Mouse (Mus musculus): Measurements from ENCODE around the gene Adck1. TPM values are rescaled to one million over a fixed set of nuclear protein-coding genes. Genes with fewer than 3 reads are reported as not detected.
"Not testable (repeated sequence)": the region's sequence is repeated elsewhere in the genome, so short reads cannot be mapped to it uniquely, and the experiment has no call there.

Adck1 gene
- polyA plus RNA-seq (2015; fragmentation: Nextera tagmentation; extraction: Ambion mirVana): 9.5 and 10.1 TPM in 2 replicates

DNA sequence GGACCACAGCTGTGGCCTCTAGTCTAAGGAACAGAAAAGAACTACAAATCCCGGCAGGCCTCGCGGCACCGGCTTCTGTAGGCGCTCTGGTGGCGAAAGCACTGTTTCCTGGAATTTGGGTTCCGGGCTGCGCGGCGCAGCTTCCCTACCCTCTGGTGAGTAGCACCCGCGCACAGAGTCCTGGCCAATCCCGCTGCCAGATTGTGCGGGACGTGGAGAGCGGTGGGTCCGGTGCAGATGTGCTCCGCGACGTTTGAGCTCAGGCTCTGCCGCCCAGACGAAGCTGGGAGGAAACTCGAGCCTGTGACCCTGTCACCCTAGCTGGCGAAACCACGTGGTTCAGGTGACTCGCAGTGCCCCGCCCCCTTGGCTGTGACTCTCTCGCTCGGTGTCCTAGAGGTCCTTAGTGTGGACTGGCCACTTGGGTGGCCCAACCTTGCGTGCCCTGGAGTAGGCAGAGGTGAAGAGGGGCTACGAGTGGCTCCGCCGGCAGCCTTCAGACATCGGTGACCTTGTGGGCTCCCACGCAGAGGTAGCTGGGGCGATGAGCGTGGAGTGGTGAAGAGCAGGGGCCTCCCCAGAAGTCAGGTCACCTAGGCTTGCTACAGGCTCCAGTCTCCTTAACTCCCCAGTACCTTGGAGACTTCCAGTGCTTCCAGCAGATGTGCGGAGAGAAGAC, at the start of gene Adck1:
TSS of gene Adck1 (plus strand) at position 114 of the 679 bp plus-strand sequence.
- under 1% methylated on average over 38 of the region's 38 CpGs for WGBS (ENCODE audit: insufficient replicate concordance)

GRCm38 (mm10) chr12:88314556-88314955, 45.8 kb upstream of the Adck1 start:
- Histone ChIP-seq H3K4me1 (replicated peaks) (no peaks in the 10 kb centered on the region), H3K4me2 (no peak overlapping the region), H3K9ac (no peak overlapping the region), H3K9me3 (replicated peaks) (no peaks in the 10 kb centered on the region), H3K27ac (no peak overlapping the region), H3K4me3 (replicated peaks) (no peak overlapping the region), H3K36me3 (no peaks in the 10 kb centered on the region), H3K27me3 (no peaks in the 10 kb centered on the region)
- WGBS (ENCODE audit: insufficient replicate concordance): 46% methylated on average over 3 of the region's 3 CpGs
- ATAC-seq (ENCODE audit: low read depth) (no peak), DNase-seq (no peak)

More for the DNA sequence above, at the start of gene Adck1:
- Histone ChIP-seq H3K4me2 (peak within 1 kb of the TSS; percentile 86), H3K27ac (peak within 1 kb of the TSS; percentile 70; the same call in 1 of the 2 replicates), H3K9me3 (replicated peaks) (no peaks in the 10 kb centered on the region), H3K4me3 (replicated peaks) (peak within 1 kb of the TSS; percentile 73), H3K27me3 (no peaks in the 10 kb centered on the region), H3K9ac (peak within 1 kb of the TSS; percentile 74), H3K36me3 (no peaks in the 10 kb centered on the region), H3K4me1 (replicated peaks) (peaks cover 14% of the 10 kb centered on the region)
- peak; percentile 96 for ATAC-seq (ENCODE audit: low read depth)
- peak; percentile 75 for DNase-seq

GRCm38 (mm10) chr12:88323926-88324325, 36.4 kb upstream of the Adck1 start, which contains the start of gene Gm5039:
Gene Gm5039 (minus strand): TSS chr12:88324026.
- not testable (repeated sequence) for H3K9me3 ChIP-seq (replicated peaks); DNase-seq; H3K4me1 ChIP-seq (replicated peaks); H3K27ac ChIP-seq; H3K27me3 ChIP-seq; H3K9ac ChIP-seq; H3K4me2 ChIP-seq; H3K36me3 ChIP-seq; ATAC-seq (ENCODE audit: low read depth); H3K4me3 ChIP-seq (replicated peaks)
- 80% methylated on average over 2 of the region's 2 CpGs for WGBS (ENCODE audit: insufficient replicate concordance)

GRCm38 (mm10) chr12:88336662-88337413, 23.5 kb upstream of the Adck1 start:
- H3K27me3 ChIP-seq; H3K36me3 ChIP-seq; H3K4me2 ChIP-seq; H3K9me3 ChIP-seq (replicated peaks); H3K27ac ChIP-seq; H3K4me3 ChIP-seq (replicated peaks); H3K9ac ChIP-seq; H3K4me1 ChIP-seq (replicated peaks): not testable (repeated sequence)
- 20% methylated on average over 4 of the region's 4 CpGs for WGBS (ENCODE audit: insufficient replicate concordance)
- peak; percentile 1 for DNase-seq
- ATAC-seq (ENCODE audit: low read depth): peak; percentile 82

DNA sequence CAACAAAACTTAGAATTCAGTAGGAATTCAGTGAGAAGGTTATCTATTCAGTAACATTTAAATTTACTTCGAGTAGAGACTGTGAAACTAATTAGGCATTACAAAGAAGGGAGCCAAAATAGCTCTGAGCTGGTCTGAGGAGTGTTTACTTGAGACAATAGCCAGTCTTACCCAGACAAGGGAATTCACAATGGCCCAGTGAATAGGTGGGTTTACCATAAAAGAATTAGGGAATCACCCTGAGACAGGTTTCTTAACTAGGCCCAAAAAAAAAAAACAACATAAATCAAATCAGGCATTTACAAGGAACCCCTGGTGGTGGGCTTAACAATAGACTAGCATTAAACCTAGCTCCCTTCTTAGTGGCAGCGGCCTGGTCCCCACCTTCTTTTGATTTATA, 19.1 kb upstream of the Adck1 start:
- H3K4me1 ChIP-seq (replicated peaks); H3K36me3 ChIP-seq; ATAC-seq (ENCODE audit: low read depth); H3K9ac ChIP-seq; DNase-seq; H3K27me3 ChIP-seq; H3K4me3 ChIP-seq (replicated peaks); H3K4me2 ChIP-seq; H3K27ac ChIP-seq: not testable (repeated sequence)
- peaks cover 11% of the 10 kb centered on the region; the same call in 1 of the 2 replicates for H3K9me3 ChIP-seq (replicated peaks)
- 36% methylated on average over 2 of the region's 2 CpGs for WGBS (ENCODE audit: insufficient replicate concordance)

- Histone ChIP-seq H3K4me3 (replicated peaks) (peak overlapping the region; percentile 25; the same call in 1 of the 2 replicates), H3K4me2 (peak overlapping the region; percentile 48), H3K4me1 (replicated peaks) (no peaks in the 10 kb centered on the region), H3K9me3 (replicated peaks) (no peaks in the 10 kb centered on the region), H3K27ac (no peak overlapping the region), H3K9ac (no peak overlapping the region; the same call in 1 of the 2 replicates), H3K27me3 (peaks cover 7% of the 10 kb centered on the region), H3K36me3 (no peaks in the 10 kb centered on the region)
- ATAC-seq (ENCODE audit: low read depth) (no peak), DNase-seq (no peak)
- 23% methylated on average over 41 of the region's 41 CpGs for WGBS (ENCODE audit: insufficient replicate concordance)
These were observed 6.1 kb upstream of the Adck1 start for GRCm38 (mm10) chr12:88354182-88354702.

DNA sequence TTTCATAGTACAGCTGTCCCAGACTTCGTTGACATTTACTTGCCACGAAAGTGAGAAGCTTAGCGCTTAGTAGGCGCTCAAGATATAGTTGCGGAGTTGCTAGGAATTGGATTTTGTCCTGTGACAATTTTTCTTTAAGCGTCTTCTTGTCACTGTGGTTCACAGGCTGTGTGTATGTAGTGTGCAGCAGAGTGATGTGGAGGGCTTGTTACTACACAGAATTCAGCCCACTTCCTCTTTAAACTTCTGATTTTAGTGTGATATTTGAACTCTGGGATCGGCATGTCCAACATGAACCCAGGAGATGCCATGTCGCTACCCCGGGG, 729 bp downstream of the Adck1 start:
- no peak for DNase-seq
- ATAC-seq (ENCODE audit: low read depth): no peak
- H3K36me3 ChIP-seq: no peaks in the 10 kb centered on the region
- no peaks in the 10 kb centered on the region for H3K9me3 ChIP-seq (replicated peaks)
- 30% methylated on average over 9 of the region's 9 CpGs for WGBS (ENCODE audit: insufficient replicate concordance)
- no peaks in the 10 kb centered on the region for H3K27me3 ChIP-seq
- peak overlapping the region; percentile 73 for H3K4me3 ChIP-seq (replicated peaks)
- no peak overlapping the region for H3K27ac ChIP-seq
- peak overlapping the region; percentile 86 for H3K4me2 ChIP-seq
- peak overlapping the region; percentile 74 for H3K9ac ChIP-seq
- peaks cover 14% of the 10 kb centered on the region for H3K4me1 ChIP-seq (replicated peaks)

- Histone ChIP-seq H3K9me3 (replicated peaks) (no peaks in the 10 kb centered on the region), H3K27me3 (no peaks in the 10 kb centered on the region), H3K4me3 (replicated peaks) (no peak overlapping the region), H3K27ac (no peak overlapping the region), H3K4me1 (replicated peaks) (peaks cover 33% of the 10 kb centered on the region), H3K36me3 (no peaks in the 10 kb centered on the region), H3K9ac (no peak overlapping the region), H3K4me2 (no peak overlapping the region)
- WGBS (ENCODE audit: insufficient replicate concordance): 50% methylated on average over 4 of the region's 4 CpGs
- ATAC-seq (ENCODE audit: low read depth) (no peak), DNase-seq (no peak)
These were observed 7.3 kb downstream of the Adck1 start for GRCm38 (mm10) chr12:88367673-88368072.

DNA sequence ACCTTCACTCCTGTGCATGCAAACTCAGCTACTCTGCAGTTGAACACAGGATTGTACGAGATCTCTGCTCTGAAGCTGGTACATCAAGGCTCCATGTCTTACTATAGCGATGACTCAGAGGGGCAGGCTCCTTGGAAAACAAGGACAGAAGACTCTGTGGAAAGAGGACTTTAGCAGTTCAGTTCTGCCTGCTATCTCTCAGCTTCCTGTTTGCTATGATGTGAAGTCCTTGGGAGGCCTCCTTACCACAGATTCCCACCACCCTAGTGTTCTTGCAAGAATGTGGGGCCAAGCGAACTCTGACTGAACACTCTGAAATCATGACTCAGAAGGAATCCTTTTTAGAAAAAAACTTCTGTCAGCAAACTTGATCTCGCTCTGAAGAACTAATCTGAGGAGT, 8.3 kb downstream of the Adck1 start:
- Histone ChIP-seq H3K27me3 (no peaks in the 10 kb centered on the region), H3K9ac (no peak overlapping the region), H3K4me1 (replicated peaks) (peaks cover 33% of the 10 kb centered on the region), H3K4me3 (replicated peaks) (no peak overlapping the region), H3K4me2 (no peak overlapping the region), H3K27ac (no peak overlapping the region), H3K9me3 (replicated peaks) (no peaks in the 10 kb centered on the region), H3K36me3 (no peaks in the 10 kb centered on the region)
- 53% methylated on average over 4 of the region's 4 CpGs for WGBS (ENCODE audit: insufficient replicate concordance)
- no peak; the same call in 1 of the 2 replicates for ATAC-seq (ENCODE audit: low read depth)
- no peak for DNase-seq

GRCm38 (mm10) chr12:88369690-88370089, 9.3 kb downstream of the Adck1 start:
- not testable (repeated sequence) for H3K27me3 ChIP-seq; DNase-seq; H3K9me3 ChIP-seq (replicated peaks); H3K4me3 ChIP-seq (replicated peaks); H3K4me2 ChIP-seq; H3K9ac ChIP-seq; H3K27ac ChIP-seq; H3K36me3 ChIP-seq
- peak; percentile 75 for ATAC-seq (ENCODE audit: low read depth)
- 31% methylated on average over 4 of the region's 4 CpGs for WGBS (ENCODE audit: insufficient replicate concordance)
- H3K4me1 ChIP-seq (replicated peaks): peaks cover 33% of the 10 kb centered on the region

DNA sequence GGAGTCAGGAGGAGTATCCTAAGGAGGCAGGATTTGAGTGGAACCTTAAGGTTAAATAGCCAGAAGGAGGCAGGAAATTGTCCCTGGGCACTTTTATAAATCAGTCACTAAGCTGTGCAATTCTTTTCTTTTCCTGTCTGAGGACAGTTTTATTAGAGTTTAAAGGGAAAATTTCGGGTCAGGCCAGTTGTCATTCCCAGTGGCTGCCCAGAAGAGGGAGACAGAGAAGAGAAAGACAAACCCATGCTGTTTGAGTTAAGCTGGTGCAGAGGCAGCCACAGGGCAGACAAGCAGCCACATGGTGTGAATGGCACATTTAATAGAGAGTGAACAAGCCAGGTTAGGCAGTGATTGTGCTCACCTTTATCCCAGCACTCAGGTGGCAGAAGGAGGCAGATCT, 10.0 kb downstream of the Adck1 start:
- H3K27me3 ChIP-seq: not testable (repeated sequence)

More for the DNA sequence above, 10.0 kb downstream of the Adck1 start:
- not testable (repeated sequence) for ATAC-seq (ENCODE audit: low read depth); H3K9me3 ChIP-seq (replicated peaks); H3K36me3 ChIP-seq; DNase-seq; H3K27ac ChIP-seq; H3K4me2 ChIP-seq; H3K4me3 ChIP-seq (replicated peaks); H3K9ac ChIP-seq
- WGBS (ENCODE audit: insufficient replicate concordance): 5% methylated on average over 1 of the region's 1 CpGs
- peaks cover 33% of the 10 kb centered on the region for H3K4me1 ChIP-seq (replicated peaks)
